Mouse (Mus musculus) heart, adult 10 weeks (tissue): ENCODE results near the gene Psg29. TPM values are rescaled to one million over a fixed set of nuclear protein-coding genes. Genes with fewer than 3 reads are reported as not detected.

Experiments
- polyA plus RNA-seq: library from polyadenylated mRNA; stranded (reverse); fragments of 350-450 nt; fragmentation: Illumina TruSeq; extraction: RNeasy Lipid Tissue Mini Kit (QIAGEN cat#74804); gene quantifications from one replicate; pipeline ENCODE4 v1.2.3, GENCODE M21; 2014; ENCODE audit warnings: low read depth, low replicate concordance

Gene Psg29
- not detected for polyA plus RNA-seq

GRCm38 (mm10) chr7:17203177-17203576, at the start of gene Psg29:
TSS of gene Psg29 (plus strand) at chr7:17203477.

Other genes with a start within 250 kb of the Psg29 start
- 0.10 TPM for gene Pnmal1, start 243.8 kb upstream of the Psg29 start, polyA plus RNA-seq
- not detected for gene Gm42372, start 220.4 kb upstream of the Psg29 start, polyA plus RNA-seq
- gene Ccdc8, start 210.8 kb upstream of the Psg29 start, polyA plus RNA-seq: 3.9 TPM
- gene Ppp5c, start 175.6 kb upstream of the Psg29 start, polyA plus RNA-seq: 78.9 TPM
- 0.84 TPM for gene Hif3a, start 141.1 kb upstream of the Psg29 start, polyA plus RNA-seq
- not detected for gene Psg16, start 129.4 kb upstream of the Psg29 start, polyA plus RNA-seq
- gene Ceacam3, start 53.2 kb upstream of the Psg29 start, polyA plus RNA-seq: not detected